In genomic region chr7:82921722-82922121, GRCm38 (mm10) we compare ENCODE assay signal across 19 mouse cellular contexts. TPM values are rescaled to one million over a fixed set of nuclear protein-coding genes. Genes with fewer than 3 reads are reported as not detected.
DNase-seq lines count a peak whose midpoint lies in the region; ATAC-seq and TF ChIP-seq lines count a peak whose summit lies in the region.
"Had no signal": no experiment of that assay in that cellular context is flagged by ENCODE, and none has a peak within 500 bp of the region (broad histone marks: within the 10 kb centered on the region; RNA-seq: fewer than 3 reads in every experiment).

No protein-coding gene starts in this region.

- peak; percentile 26 for DNase-seq in kidney, adult 2 months
- no peak for DNase-seq in kidney, adult 18-20 months
- DNase-seq in layer of hippocampus, adult 9-11 months, result peak; percentile 8
- DNase-seq in layer of hippocampus, postnatal 25 days (ENCODE audit: extremely low spot score in 1 of 2, low spot score in 1 of 2), result no peak
- DNase-seq in limb, embryonic 10.5 days (ENCODE audit: low spot score), result no peak
- no peak for DNase-seq in right cerebral cortex, postnatal 36 days (ENCODE audit: low spot score in 2 of 2)
- DNase-seq: adrenal gland, postnatal 10 days; B cell, adult 2 months; cerebellum, adult 18-20 months; cerebellum, postnatal 25 days; gastrocnemius, postnatal 10 days; heart, adult 18-20 months; left cerebral cortex, postnatal 4 days; thymus, adult 18-20 months had no signal

- no peak for TF ChIP-seq CTCF in kidney, adult 2 months (conservative IDR thresholded peaks at IDR 0.05; ENCODE audit: insufficient read depth, insufficient read length, low read depth, low read length)

- no peaks in the 10 kb centered on the region; the same call in 1 of the 2 replicates for H3K9me3 ChIP-seq in limb, embryonic 10.5 days (replicated peaks)
- H3K9me3 ChIP-seq: forebrain, embryonic 10.5 days; hindbrain, embryonic 12.5 days had no signal

- H3K36me3 ChIP-seq in kidney, adult 2 months (ENCODE audit: control insufficient read depth, insufficient read depth, low read length), result no peaks in the 10 kb centered on the region
- no peaks in the 10 kb centered on the region for H3K36me3 ChIP-seq in limb, embryonic 10.5 days
- H3K36me3 ChIP-seq: forebrain, embryonic 10.5 days; hindbrain, embryonic 12.5 days had no signal

- WGBS in kidney, adult 2 months, result 43% methylated on average over 5 of the region's 5 CpGs
- 77% methylated on average over 5 of the region's 5 CpGs for WGBS in limb, embryonic 10.5 days

- H3K4me1 ChIP-seq in kidney, adult 2 months (ENCODE audit: control insufficient read depth, insufficient read depth, low read length), result no peaks in the 10 kb centered on the region
- H3K4me1 ChIP-seq in limb, embryonic 10.5 days, result peaks cover 21% of the 10 kb centered on the region
- H3K4me1 ChIP-seq: forebrain, embryonic 10.5 days; hindbrain, embryonic 12.5 days had no signal

- ATAC-seq in monocyte, adult 5-6 weeks (replicated peaks; ENCODE audit: insufficient number of reproducible peaks, low FRiP score, low TSS enrichment, poor library complexity, severe bottlenecking), result no peak
- ATAC-seq: forebrain, embryonic 16.5 days had no signal

- no peaks in the 10 kb centered on the region for H3K27me3 ChIP-seq in kidney, adult 2 months (replicated peaks; ENCODE audit: control insufficient read depth, insufficient read depth, low read length)
- H3K27me3 ChIP-seq in limb, embryonic 10.5 days (ENCODE audit: low read depth, poor library complexity, severe bottlenecking), result no peaks in the 10 kb centered on the region
- H3K27me3 ChIP-seq: hindbrain, embryonic 12.5 days had no signal

- no peak overlapping the region for H3K27ac ChIP-seq in kidney, adult 2 months (ENCODE audit: insufficient read depth, low read depth, low read length)
- 0 out of 2 replicates have a peak overlapping the region, but pooled peaks have one; percentile 25 for H3K27ac ChIP-seq in limb, embryonic 10.5 days
- H3K27ac ChIP-seq: forebrain, embryonic 10.5 days; hindbrain, embryonic 12.5 days; macrophage had no signal

- no peak overlapping the region for H3K4me3 ChIP-seq in kidney, adult 2 months (ENCODE audit: insufficient read depth, low read depth, low read length)
- H3K4me3 ChIP-seq in limb, embryonic 10.5 days, result no peak overlapping the region
- H3K4me3 ChIP-seq: forebrain, embryonic 10.5 days; hindbrain, embryonic 12.5 days had no signal

- TF ChIP-seq POLR2A in kidney, adult 2 months (IDR thresholded peaks at IDR 0.05; ENCODE audit: low read depth, low read length), result no peak

RNA-seq across cellular contexts. Expression of gene Mex3b, which starts 54.6 kb away (rescaled TPM):
- polyA plus RNA-seq in kidney, adult 2 months (2012; rRNA removed), result 3.7 and 4.7 TPM in 2 replicates
- 10 to 100 TPM; 25.8 to 29.3 TPM for total RNA-seq in layer of hippocampus, postnatal 25 days (2021)
- polyA plus RNA-seq in limb, embryonic 10.5 days (2016; fragmentation: Nextera tagmentation; extraction: Ambion mirVana), result 26.3 and 38.5 TPM in 2 replicates
- 3.3 to 3.8 TPM (median 3.8 TPM) in 3 replicates for total RNA-seq in monocyte, adult 5-6 weeks (2017)

Comparison
In these comparisons a context has a peak if more than half of its experiments do, and no peak if none do; other contexts are left out.
1. DNase-seq: peak in kidney, adult 2 months (single experiment) and layer of hippocampus, adult 9-11 months (single experiment); none in kidney, adult 18-20 months (single experiment), layer of hippocampus, postnatal 25 days (0 of 2), limb, embryonic 10.5 days (single experiment) and right cerebral cortex, postnatal 36 days (0 of 2).